Mouse (Mus musculus) kidney, adult 11 months (tissue): ENCODE data around the gene Aff3.

Experiments used
- DNase-seq: peaks from one replicate; pipeline ENCODE4 v3.0.0; 2022

Aff3 gene

GRCm38 (mm10) chr1:38310076-38310475 lies 354.7 kb downstream of the Aff3 start:
- DNase-seq: no peak

GRCm38 (mm10) chr1:38309341-38309740 lies 355.4 kb downstream of the Aff3 start:
- DNase-seq: no peak

- DNase-seq: no peak
Observed at GRCm38 (mm10) chr1:38308705-38308996, 356.1 kb downstream of the Aff3 start.

GRCm38 (mm10) chr1:38307821-38308704 lies 356.7 kb downstream of the Aff3 start:
- peak; percentile 15 for DNase-seq

GRCm38 (mm10) chr1:38307234-38307633 lies 357.5 kb downstream of the Aff3 start:
- DNase-seq: no peak

GRCm38 (mm10) chr1:38306146-38306545 lies 358.6 kb downstream of the Aff3 start:
- no peak for DNase-seq

GRCm38 (mm10) chr1:38304376-38304775 lies 360.4 kb downstream of the Aff3 start:
- DNase-seq: no peak

- DNase-seq: no peak
Observed at GRCm38 (mm10) chr1:38298291-38298690, 366.5 kb downstream of the Aff3 start.

- no peak for DNase-seq
Observed at GRCm38 (mm10) chr1:38294906-38295305, 369.8 kb downstream of the Aff3 start.

- no peak for DNase-seq
Observed at GRCm38 (mm10) chr1:38294336-38294695, 370.4 kb downstream of the Aff3 start.

- no peak for DNase-seq
Observed at GRCm38 (mm10) chr1:38293671-38294335, 371.0 kb downstream of the Aff3 start.

GRCm38 (mm10) chr1:38292851-38293250 lies 371.9 kb downstream of the Aff3 start:
- no peak for DNase-seq

GRCm38 (mm10) chr1:38291915-38292314 lies 372.8 kb downstream of the Aff3 start:
- no peak for DNase-seq

- no peak for DNase-seq
Observed at GRCm38 (mm10) chr1:38291497-38291896, 373.3 kb downstream of the Aff3 start.

GRCm38 (mm10) chr1:38290881-38291280 lies 373.9 kb downstream of the Aff3 start:
- no peak for DNase-seq

GRCm38 (mm10) chr1:38289891-38290290 lies 374.9 kb downstream of the Aff3 start:
- no peak for DNase-seq

GRCm38 (mm10) chr1:38288716-38289115 lies 376.0 kb downstream of the Aff3 start:
- no peak for DNase-seq

- no peak for DNase-seq
Observed at GRCm38 (mm10) chr1:38286551-38286950, 378.2 kb downstream of the Aff3 start.

- no peak for DNase-seq
Observed at GRCm38 (mm10) chr1:38280549-38280948, 384.2 kb downstream of the Aff3 start.

- no peak for DNase-seq
Observed at GRCm38 (mm10) chr1:38271312-38271711, 393.4 kb downstream of the Aff3 start.

GRCm38 (mm10) chr1:38268246-38269042 lies 396.3 kb downstream of the Aff3 start:
- DNase-seq: no peak

- no peak for DNase-seq
Observed at GRCm38 (mm10) chr1:38263251-38263650, 401.5 kb downstream of the Aff3 start.

- DNase-seq: peak; percentile 19
Observed at GRCm38 (mm10) chr1:38262362-38263154, 402.2 kb downstream of the Aff3 start.
